Mouse (Mus musculus): ENCODE measurements around the gene C1qtnf9.

C1qtnf9 gene

GRCm38 (mm10) chr14:60767884-60768283 is at the start of gene C1qtnf9:
TSS of gene C1qtnf9 (plus strand) at chr14:60768134.
- DNase-seq (ENCODE audit: low read depth, low spot score): no peak

- no peak for DNase-seq (ENCODE audit: low read depth, low spot score)
Measured at GRCm38 (mm10) chr14:60721304-60721703, 46.6 kb upstream of the C1qtnf9 start.

GRCm38 (mm10) chr14:60721938-60722337 is 46.0 kb upstream of the C1qtnf9 start:
- DNase-seq (ENCODE audit: low read depth, low spot score): no peak

- no peak for DNase-seq (ENCODE audit: low read depth, low spot score)
Measured at GRCm38 (mm10) chr14:60726091-60726490, 41.8 kb upstream of the C1qtnf9 start.

- DNase-seq (ENCODE audit: low read depth, low spot score): no peak
Measured at GRCm38 (mm10) chr14:60727130-60727529, 40.8 kb upstream of the C1qtnf9 start.

GRCm38 (mm10) chr14:60732081-60732480 is 35.9 kb upstream of the C1qtnf9 start:
- no peak for DNase-seq (ENCODE audit: low read depth, low spot score)

GRCm38 (mm10) chr14:60732787-60733186 is 35.1 kb upstream of the C1qtnf9 start:
- no peak for DNase-seq (ENCODE audit: low read depth, low spot score)

- no peak for DNase-seq (ENCODE audit: low read depth, low spot score)
Measured at GRCm38 (mm10) chr14:60733706-60734105, 34.2 kb upstream of the C1qtnf9 start.

GRCm38 (mm10) chr14:60735206-60735605 is 32.7 kb upstream of the C1qtnf9 start:
- DNase-seq (ENCODE audit: low read depth, low spot score): no peak

GRCm38 (mm10) chr14:60735848-60736547 is 31.9 kb upstream of the C1qtnf9 start:
- no peak for DNase-seq (ENCODE audit: low read depth, low spot score)

GRCm38 (mm10) chr14:60736591-60737192 is 31.2 kb upstream of the C1qtnf9 start:
- DNase-seq (ENCODE audit: low read depth, low spot score): no peak

GRCm38 (mm10) chr14:60737202-60737611 is 30.7 kb upstream of the C1qtnf9 start:
- no peak for DNase-seq (ENCODE audit: low read depth, low spot score)

GRCm38 (mm10) chr14:60738434-60738938 is 29.4 kb upstream of the C1qtnf9 start:
- DNase-seq (ENCODE audit: low read depth, low spot score): no peak

- DNase-seq (ENCODE audit: low read depth, low spot score): no peak
Measured at GRCm38 (mm10) chr14:60739155-60739554, 28.8 kb upstream of the C1qtnf9 start.

- DNase-seq (ENCODE audit: low read depth, low spot score): no peak
Measured at GRCm38 (mm10) chr14:60739616-60740015, 28.3 kb upstream of the C1qtnf9 start.

GRCm38 (mm10) chr14:60740507-60740906 is 27.4 kb upstream of the C1qtnf9 start:
- DNase-seq (ENCODE audit: low read depth, low spot score): no peak

- DNase-seq (ENCODE audit: low read depth, low spot score): no peak
Measured at GRCm38 (mm10) chr14:60741033-60741432, 26.9 kb upstream of the C1qtnf9 start.

- DNase-seq (ENCODE audit: low read depth, low spot score): no peak
Measured at GRCm38 (mm10) chr14:60741490-60741981, 26.4 kb upstream of the C1qtnf9 start.

GRCm38 (mm10) chr14:60743681-60744080 is 24.3 kb upstream of the C1qtnf9 start:
- no peak for DNase-seq (ENCODE audit: low read depth, low spot score)

- no peak for DNase-seq (ENCODE audit: low read depth, low spot score)
Measured at GRCm38 (mm10) chr14:60745201-60745600, 22.7 kb upstream of the C1qtnf9 start.

- no peak for DNase-seq (ENCODE audit: low read depth, low spot score)
Measured at GRCm38 (mm10) chr14:60746141-60746540, 21.8 kb upstream of the C1qtnf9 start.

- DNase-seq (ENCODE audit: low read depth, low spot score): no peak
Measured at GRCm38 (mm10) chr14:60747154-60747870, 20.6 kb upstream of the C1qtnf9 start.

All from embryo, embryonic 11.5 days (tissue).